In genomic region chr8:71680471-71680870, GRCm38 (mm10) we compare ENCODE assay signal across 9 mouse cellular contexts. TPM values are rescaled to one million over a fixed set of nuclear protein-coding genes. Genes with fewer than 3 reads are reported as not detected.
DNase-seq lines count a peak whose midpoint lies in the region; ATAC-seq and TF ChIP-seq lines count a peak whose summit lies in the region.
"Had no signal": no experiment of that assay in that cellular context is flagged by ENCODE, and none has a peak within 500 bp of the region (broad histone marks: within the 10 kb centered on the region; RNA-seq: fewer than 3 reads in every experiment).

No protein-coding gene starts in this region.

- peaks cover 27% of the 10 kb centered on the region for H3K4me1 ChIP-seq in heart, embryonic 12.5 days (replicated peaks)
- peaks cover 4% of the 10 kb centered on the region for H3K4me1 ChIP-seq in ES-Bruce4 (ENCODE audit: control insufficient read depth, insufficient read depth, low read length)
- peaks cover 39% of the 10 kb centered on the region for H3K4me1 ChIP-seq in embryonic facial prominence, embryonic 10.5 days
- H3K4me1 ChIP-seq in limb, embryonic 10.5 days: peaks cover 39% of the 10 kb centered on the region

- H3K4me3 ChIP-seq in heart, embryonic 12.5 days: no peak overlapping the region
- H3K4me3 ChIP-seq in ES-Bruce4 (ENCODE audit: low read depth, low read length): peak overlapping the region; percentile 15
- H3K4me3 ChIP-seq in embryonic facial prominence, embryonic 10.5 days: peak overlapping the region; percentile 52
- H3K4me3 ChIP-seq in limb, embryonic 10.5 days: peak overlapping the region; percentile 24

- no peak for TF ChIP-seq EP300 in ES-Bruce4 (IDR thresholded peaks at IDR 0.05; ENCODE audit: insufficient read depth, low read depth, low read length)

- 16% methylated on average over 21 of the region's 21 CpGs for WGBS in heart, embryonic 12.5 days
- 4% methylated on average over 21 of the region's 21 CpGs for WGBS in embryonic facial prominence, embryonic 10.5 days
- 3% methylated on average over 21 of the region's 21 CpGs for WGBS in limb, embryonic 10.5 days

- no peak for DNase-seq in heart, postnatal 10 days
- DNase-seq in embryonic facial prominence, embryonic 10.5 days (ENCODE audit: low spot score): peak; percentile 49
- DNase-seq in limb, embryonic 10.5 days (ENCODE audit: low spot score): no peak
- no peak for DNase-seq in frontal cortex, postnatal 36 days (ENCODE audit: low spot score in 2 of 2)
- no peak for DNase-seq in thymus, postnatal 0 days (ENCODE audit: low spot score)
- DNase-seq in layer of hippocampus, adult 9-11 months: no peak
- DNase-seq: right cerebral cortex, postnatal 25 days had no signal

- no peak for TF ChIP-seq POLR2A in ES-Bruce4 (IDR thresholded peaks at IDR 0.05; ENCODE audit: insufficient read depth, low read length)

- no peak overlapping the region for H3K27ac ChIP-seq in heart, embryonic 12.5 days (ENCODE audit: poor library complexity, severe bottlenecking)
- no peak overlapping the region for H3K27ac ChIP-seq in ES-Bruce4 (ENCODE audit: insufficient read depth, low read length)
- no peak overlapping the region for H3K27ac ChIP-seq in embryonic facial prominence, embryonic 10.5 days (replicated peaks)
- no peak overlapping the region for H3K27ac ChIP-seq in limb, embryonic 10.5 days

- peak overlapping the region; percentile 8; the same call in 1 of the 2 replicates for H3K4me2 ChIP-seq in heart, embryonic 12.5 days

- no peaks in the 10 kb centered on the region for H3K9me3 ChIP-seq in heart, embryonic 12.5 days (replicated peaks)
- no peaks in the 10 kb centered on the region for H3K9me3 ChIP-seq in ES-Bruce4 (replicated peaks; ENCODE audit: control insufficient read depth, insufficient read depth, low read length, poor library complexity, severe bottlenecking)
- H3K9me3 ChIP-seq in embryonic facial prominence, embryonic 10.5 days: peaks cover 3% of the 10 kb centered on the region; the same call in 1 of the 2 replicates
- H3K9me3 ChIP-seq in limb, embryonic 10.5 days (replicated peaks): no peaks in the 10 kb centered on the region

- H3K27me3 ChIP-seq in heart, embryonic 12.5 days (replicated peaks): peaks cover 82% of the 10 kb centered on the region
- H3K27me3 ChIP-seq in ES-Bruce4 (ENCODE audit: control insufficient read depth, insufficient read depth, low read length, poor library complexity, severe bottlenecking): no peaks in the 10 kb centered on the region
- H3K27me3 ChIP-seq in embryonic facial prominence, embryonic 10.5 days (replicated peaks; ENCODE audit: low read depth, poor library complexity, severe bottlenecking): peaks cover 100% of the 10 kb centered on the region
- peaks cover 100% of the 10 kb centered on the region for H3K27me3 ChIP-seq in limb, embryonic 10.5 days (ENCODE audit: low read depth, poor library complexity, severe bottlenecking)

- peaks cover 6% of the 10 kb centered on the region; the same call in 1 of the 2 replicates for H3K36me3 ChIP-seq in heart, embryonic 12.5 days
- H3K36me3 ChIP-seq in ES-Bruce4 (ENCODE audit: control insufficient read depth, insufficient read depth, low read length, poor library complexity, severe bottlenecking): no peaks in the 10 kb centered on the region
- H3K36me3 ChIP-seq in embryonic facial prominence, embryonic 10.5 days (replicated peaks): no peaks in the 10 kb centered on the region
- no peaks in the 10 kb centered on the region for H3K36me3 ChIP-seq in limb, embryonic 10.5 days

- no peak for ATAC-seq in heart, embryonic 12.5 days (ENCODE audit: insufficient number of reproducible peaks, low FRiP score)

- intact Hi-C loops in heart, postnatal 10 days (cut with DNase I): no loop called here

- no peak for TF ChIP-seq CTCF in ES-Bruce4 (IDR thresholded peaks at IDR 0.05; ENCODE audit: low read depth, low read length)

- H3K9ac ChIP-seq in heart, embryonic 12.5 days: no peak overlapping the region
- H3K9ac ChIP-seq in ES-Bruce4 (ENCODE audit: low read depth, poor library complexity, severe bottlenecking): 0 out of 2 replicates have a peak overlapping the region, but pooled peaks have one; percentile 1

RNA-seq across cellular contexts. Expression of gene Jak3, which starts 4.4 kb away (rescaled TPM):
- 10.6 and 11.8 TPM in 2 replicates for polyA plus RNA-seq in heart, embryonic 12.5 days (2016; fragmentation: Nextera tagmentation; extraction: Ambion mirVana)
- 10 to 100 TPM; 14.3 to 15.0 TPM for total RNA-seq in heart, postnatal 10 days (2021)
- 8.0 and 9.7 TPM in 2 replicates for polyA plus RNA-seq in ES-Bruce4 (2011; ENCODE audit: insufficient read depth, insufficient read length, low read depth, missing spikeins)
- polyA plus RNA-seq in embryonic facial prominence, embryonic 10.5 days (2016; fragmentation: Nextera tagmentation; extraction: Ambion mirVana): 3.6 and 4.0 TPM in 2 replicates
- polyA plus RNA-seq in limb, embryonic 10.5 days (2016; fragmentation: Nextera tagmentation; extraction: Ambion mirVana): 3.7 and 4.6 TPM in 2 replicates
- polyA plus RNA-seq in thymus, postnatal 0 days (2015; fragmentation: Nextera tagmentation; extraction: Ambion mirVana): 17.0 and 20.3 TPM in 2 replicates

RNA-seq across cellular contexts. Expression of gene Insl3, which starts 8.5 kb away (rescaled TPM):
- 2.0 and 2.4 TPM in 2 replicates for polyA plus RNA-seq in heart, embryonic 12.5 days (2016; fragmentation: Nextera tagmentation; extraction: Ambion mirVana)
- total RNA-seq in heart, postnatal 10 days (2021): 1 to 10 TPM; 5.1 to 5.4 TPM
- polyA plus RNA-seq in ES-Bruce4 (2011; ENCODE audit: insufficient read depth, insufficient read length, low read depth, missing spikeins): 1.3 and 3.7 TPM in 2 replicates
- polyA plus RNA-seq in embryonic facial prominence, embryonic 10.5 days (2016; fragmentation: Nextera tagmentation; extraction: Ambion mirVana): 0.55 TPM in 1 of 2 replicates, not detected in the other
- polyA plus RNA-seq in limb, embryonic 10.5 days (2016; fragmentation: Nextera tagmentation; extraction: Ambion mirVana): 0.53 and 0.76 TPM in 2 replicates
- 3.7 and 6.7 TPM in 2 replicates for polyA plus RNA-seq in thymus, postnatal 0 days (2015; fragmentation: Nextera tagmentation; extraction: Ambion mirVana)

RNA-seq across cellular contexts. Expression of gene Unc13a, which starts 8.9 kb away (rescaled TPM):
- 0.47 and 0.64 TPM in 2 replicates for polyA plus RNA-seq in heart, embryonic 12.5 days (2016; fragmentation: Nextera tagmentation; extraction: Ambion mirVana)
- 1 to 10 TPM; 1.1 to 1.5 TPM for total RNA-seq in heart, postnatal 10 days (2021)
- polyA plus RNA-seq in ES-Bruce4 (2011; ENCODE audit: insufficient read depth, insufficient read length, low read depth, missing spikeins): 3.8 and 6.3 TPM in 2 replicates
- 2.2 TPM in 2 replicates for polyA plus RNA-seq in embryonic facial prominence, embryonic 10.5 days (2016; fragmentation: Nextera tagmentation; extraction: Ambion mirVana)
- polyA plus RNA-seq in limb, embryonic 10.5 days (2016; fragmentation: Nextera tagmentation; extraction: Ambion mirVana): 0.40 and 0.51 TPM in 2 replicates
- 0.58 and 0.68 TPM in 2 replicates for polyA plus RNA-seq in thymus, postnatal 0 days (2015; fragmentation: Nextera tagmentation; extraction: Ambion mirVana)

RNA-seq across cellular contexts. Expression of gene B3gnt3, which starts 21.1 kb away (rescaled TPM):
- 3.4 and 3.7 TPM in 2 replicates for polyA plus RNA-seq in heart, embryonic 12.5 days (2016; fragmentation: Nextera tagmentation; extraction: Ambion mirVana)
- 10 to 100 TPM; 12.0 to 12.2 TPM for total RNA-seq in heart, postnatal 10 days (2021)
- 1.8 and 2.0 TPM in 2 replicates for polyA plus RNA-seq in ES-Bruce4 (2011; ENCODE audit: insufficient read depth, insufficient read length, low read depth, missing spikeins)
- 0.54 and 0.72 TPM in 2 replicates for polyA plus RNA-seq in embryonic facial prominence, embryonic 10.5 days (2016; fragmentation: Nextera tagmentation; extraction: Ambion mirVana)
- polyA plus RNA-seq in limb, embryonic 10.5 days (2016; fragmentation: Nextera tagmentation; extraction: Ambion mirVana): 0.67 and 1.2 TPM in 2 replicates
- polyA plus RNA-seq in thymus, postnatal 0 days (2015; fragmentation: Nextera tagmentation; extraction: Ambion mirVana): 2.1 and 2.7 TPM in 2 replicates

RNA-seq across cellular contexts. Expression of gene Fcho1, which starts 45.0 kb away (rescaled TPM):
- 1.6 and 2.1 TPM in 2 replicates for polyA plus RNA-seq in heart, embryonic 12.5 days (2016; fragmentation: Nextera tagmentation; extraction: Ambion mirVana)
- total RNA-seq in heart, postnatal 10 days (2021): 1 to 10 TPM; 1.3 to 2.4 TPM
- polyA plus RNA-seq in ES-Bruce4 (2011; ENCODE audit: insufficient read depth, insufficient read length, low read depth, missing spikeins): 8.7 and 8.8 TPM in 2 replicates
- polyA plus RNA-seq in embryonic facial prominence, embryonic 10.5 days (2016; fragmentation: Nextera tagmentation; extraction: Ambion mirVana): 6.0 and 7.9 TPM in 2 replicates
- 2.2 and 4.3 TPM in 2 replicates for polyA plus RNA-seq in limb, embryonic 10.5 days (2016; fragmentation: Nextera tagmentation; extraction: Ambion mirVana)
- 123 and 127 TPM in 2 replicates for polyA plus RNA-seq in thymus, postnatal 0 days (2015; fragmentation: Nextera tagmentation; extraction: Ambion mirVana)
